Mouse (Mus musculus) stomach, postnatal 0 days (tissue): ENCODE results near the gene Krt87. TPM values are rescaled to one million over a fixed set of nuclear protein-coding genes. Genes with fewer than 3 reads are reported as not detected.
A peak's percentile ranks its signal among the peaks of the same experiment; 100 is the strongest.

Experiments
- ATAC-seq: fragments of 200-750 bp; cut with Nextera tagmentation; 2 replicates; pipeline ENCODE4 v1.8.0; 2017; ENCODE audit not compliant: low FRiP score, low TSS enrichment
- DNase-seq: peaks from one replicate; pipeline ENCODE4 v3.0.0-alpha.2; 2016; ENCODE audit warnings: low spot score
- H3K27ac ChIP-seq: fragments of 300-500 bp; sonication (generic); replicated peaks from 2 replicates; pipeline ENCODE4 v1.5.1; 2014; ENCODE audit warnings: mild to moderate bottlenecking, control low read depth
- H3K27me3 ChIP-seq: fragments of 300-500 bp; sonication (generic); 2 replicates; pipeline ENCODE4 v1.6.1; 2014; ENCODE audit warnings: low read length; ENCODE audit not compliant: control insufficient read depth, insufficient read depth
- H3K36me3 ChIP-seq: fragments of 300-500 bp; sonication (generic); 2 replicates; pipeline ENCODE4 v1.6.1; 2014; ENCODE audit warnings: low read length, mixed read lengths; ENCODE audit not compliant: control insufficient read depth, insufficient read depth
- H3K4me1 ChIP-seq: fragments of 300-500 bp; sonication (generic); replicated peaks from 2 replicates; pipeline ENCODE4 v1.6.1; 2014; ENCODE audit warnings: antibody characterized with exemption; ENCODE audit not compliant: control insufficient read depth, insufficient read depth
- H3K4me2 ChIP-seq: fragments of 300-500 bp; sonication (generic); replicated peaks from 2 replicates; pipeline ENCODE4 v1.6.1; 2014; ENCODE audit warnings: low read depth, mild to moderate bottlenecking, control low read depth, moderate library complexity
- H3K4me3 ChIP-seq: fragments of 300-500 bp; sonication (generic); 2 replicates; pipeline ENCODE4 v1.5.1; 2014; ENCODE audit warnings: low read depth, low read length, control low read depth
- H3K9ac ChIP-seq: fragments of 300-500 bp; sonication (generic); 2 replicates; pipeline ENCODE4 v1.6.1; 2014; ENCODE audit warnings: mild to moderate bottlenecking, low read length, control low read depth, mixed read lengths
- H3K9me3 ChIP-seq: fragments of 300-500 bp; sonication (generic); 2 replicates; pipeline ENCODE4 v1.6.1; 2016; ENCODE audit warnings: low read length; ENCODE audit not compliant: control insufficient read depth
- CTCF ChIP-seq: IDR thresholded peaks from 2 replicates; pipeline ENCODE4 v1.5.1; 2016; ENCODE audit warnings: antibody characterized with exemption, low read depth, mild to moderate bottlenecking, moderate library complexity
- EP300 ChIP-seq: optimal IDR thresholded peaks from 2 replicates; pipeline ENCODE3; 2016; ENCODE audit warnings: antibody characterized with exemption
- WGBS: fragments of 180-500 bp; shearing (Covaris S2); extraction: QIAGEN DNeasy Blood & Tissue Kit; methylation state at CpG from one replicate; pipeline ENCODE4 v1.1.7; 2014; 5-methylcytosine and 5-hydroxymethylcytosine counted together
- polyA plus RNA-seq: library from polyadenylated mRNA; unstranded; fragments of >200 nt; fragmentation: Nextera tagmentation; extraction: Ambion mirVana; gene quantifications from 2 replicates; pipeline ENCODE4 v1.2.1, GENCODE M21; 2015

The Krt87 gene
- polyA plus RNA-seq, 1 experiment from 2014 or later, result 0.24 TPM

GRCm38 (mm10) chr15:101385064-101385463, 53.5 kb downstream of the Krt87 start:
- no peaks in the 10 kb centered on the region for H3K27me3 ChIP-seq
- peaks cover 3% of the 10 kb centered on the region; the same call in 1 of the 2 replicates for H3K4me1 ChIP-seq
- no peak overlapping the region for H3K27ac ChIP-seq
- H3K4me3 ChIP-seq, result no peak overlapping the region
- DNase-seq (no peak), ATAC-seq (no peak)
- H3K4me2 ChIP-seq, result no peak overlapping the region
- 59% methylated on average over 6 of the region's 6 CpGs for WGBS
- no peak overlapping the region for H3K9ac ChIP-seq
- H3K36me3 ChIP-seq, result no peaks in the 10 kb centered on the region
- H3K9me3 ChIP-seq, result no peaks in the 10 kb centered on the region
- no peak for TF ChIP-seq EP300
- no peak for TF ChIP-seq CTCF

DNA sequence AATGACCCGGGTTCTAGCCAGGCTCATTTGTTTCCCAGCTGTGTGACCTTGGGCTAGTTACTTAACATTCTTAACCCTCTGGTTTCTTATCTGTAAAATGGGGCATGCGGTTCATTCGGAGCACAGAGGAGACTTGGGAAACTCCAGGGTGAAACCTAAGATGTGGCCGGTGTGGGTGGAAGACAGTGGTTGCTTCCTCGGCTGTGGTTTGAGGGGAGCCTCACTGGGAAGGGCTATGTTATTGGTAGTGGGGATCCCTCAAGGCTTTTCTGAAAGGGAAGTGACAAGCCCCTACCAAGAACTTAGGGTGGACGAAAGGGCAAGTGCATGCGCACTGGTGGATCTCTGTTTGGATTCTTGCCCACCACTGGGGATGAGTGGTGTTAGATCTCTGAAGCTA, 54.0 kb downstream of the Krt87 start:
- Histone ChIP-seq H3K36me3 (no peaks in the 10 kb centered on the region), H3K9me3 (no peaks in the 10 kb centered on the region), H3K4me3 (no peak overlapping the region), H3K4me2 (no peak overlapping the region), H3K4me1 (peaks cover 3% of the 10 kb centered on the region; the same call in 1 of the 2 replicates), H3K9ac (no peak overlapping the region), H3K27me3 (no peaks in the 10 kb centered on the region), H3K27ac (no peak overlapping the region)
- no peak for TF ChIP-seq CTCF
- no peak for TF ChIP-seq EP300
- ATAC-seq (no peak), DNase-seq (no peak)
- WGBS, result 73% methylated on average over 7 of the region's 7 CpGs

DNA sequence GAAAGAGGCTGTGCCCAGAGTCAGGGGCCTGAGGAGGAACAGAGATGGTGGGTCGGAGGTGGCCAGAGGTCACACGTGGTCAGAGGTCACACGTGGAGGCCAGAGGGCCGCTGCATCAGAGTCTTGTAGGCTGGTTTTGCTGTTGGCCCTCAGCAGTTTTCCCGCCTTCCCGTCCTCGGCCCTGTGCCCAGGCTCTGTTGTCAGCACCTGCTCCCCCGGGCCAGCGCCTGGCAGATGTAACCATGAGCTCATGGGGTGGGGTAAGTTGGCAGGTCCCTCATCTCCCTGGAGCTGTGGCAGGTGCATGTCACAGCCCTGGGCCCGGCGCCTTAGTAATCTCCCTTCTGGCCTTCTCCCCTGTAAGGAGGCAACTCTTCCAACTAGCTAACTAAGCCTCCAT, 55.8 kb downstream of the Krt87 start:
- ATAC-seq, result no peak
- H3K27me3 ChIP-seq, result no peaks in the 10 kb centered on the region
- no peak overlapping the region for H3K9ac ChIP-seq
- H3K4me2 ChIP-seq, result no peak overlapping the region
- H3K4me1 ChIP-seq, result peaks cover 3% of the 10 kb centered on the region; the same call in 1 of the 2 replicates
- H3K4me3 ChIP-seq, result no peak overlapping the region
- no peak for TF ChIP-seq EP300
- TF ChIP-seq CTCF, result no peak
- no peak overlapping the region for H3K27ac ChIP-seq
- H3K36me3 ChIP-seq, result no peaks in the 10 kb centered on the region
- no peaks in the 10 kb centered on the region for H3K9me3 ChIP-seq
- 75% methylated on average over 11 of the region's 11 CpGs for WGBS
- DNase-seq, result no peak

- peak; percentile 48; the same call in 1 of the 2 replicates for ATAC-seq
- Histone ChIP-seq H3K27me3 (no peaks in the 10 kb centered on the region), H3K4me2 (0 out of 2 replicates have a peak overlapping the region, but pooled peaks have one; percentile 1), H3K9ac (no peak overlapping the region), H3K4me1 (peaks cover 3% of the 10 kb centered on the region; the same call in 1 of the 2 replicates), H3K36me3 (no peaks in the 10 kb centered on the region), H3K4me3 (no peak overlapping the region), H3K9me3 (no peaks in the 10 kb centered on the region), H3K27ac (no peak overlapping the region)
- WGBS, result 26% methylated on average over 9 of the region's 9 CpGs
- TF ChIP-seq CTCF, result no peak
- no peak for TF ChIP-seq EP300
- peak; percentile 44 for DNase-seq
These were observed 56.8 kb downstream of the Krt87 start for GRCm38 (mm10) chr15:101381758-101382157.

Other genes with a start within 250 kb of the Krt87 start
- 2.0 TPM in 2 replicates for gene Grasp, start 214.6 kb downstream of the Krt87 start, polyA plus RNA-seq
- gene Nr4a1, start 184.5 kb downstream of the Krt87 start, polyA plus RNA-seq, result 9.4 and 17.1 TPM in 2 replicates
- 49.3 and 50.4 TPM in 2 replicates for gene Atg101, start 154.5 kb downstream of the Krt87 start, polyA plus RNA-seq
- 2.4 TPM in 2 replicates for gene 6030408B16Rik, start 145.6 kb downstream of the Krt87 start, polyA plus RNA-seq
- 63.0 and 75.8 TPM in 2 replicates for gene Krt80, start 68.6 kb downstream of the Krt87 start, polyA plus RNA-seq
- gene Krt7, start 27.8 kb downstream of the Krt87 start, polyA plus RNA-seq, result 191 and 207 TPM in 2 replicates
- gene Krt88, start 8.9 kb upstream of the Krt87 start, polyA plus RNA-seq, result 0.15 TPM in 1 of 2 replicates, not detected in the other
- not detected in 2 replicates for gene Krt81, start 24.9 kb upstream of the Krt87 start, polyA plus RNA-seq
- gene Krt86, start 34.7 kb upstream of the Krt87 start, polyA plus RNA-seq, result 0.05 TPM in 1 of 2 replicates, not detected in the other
- gene Krt83, start 52.7 kb upstream of the Krt87 start, polyA plus RNA-seq, result 0.16 TPM in 1 of 2 replicates, not detected in the other
- gene Gm49425, start 78.5 kb upstream of the Krt87 start, polyA plus RNA-seq, result not detected in 2 replicates
- gene Krt84, start 94.0 kb upstream of the Krt87 start, polyA plus RNA-seq, result 0.10 and 0.15 TPM in 2 replicates
- gene Krt82, start 111.9 kb upstream of the Krt87 start, polyA plus RNA-seq, result 0.06 TPM in 1 of 2 replicates, not detected in the other
- gene Krt90, start 124.1 kb upstream of the Krt87 start, polyA plus RNA-seq, result 0.18 and 0.21 TPM in 2 replicates
- 0.57 and 0.94 TPM in 2 replicates for gene Krt75, start 135.1 kb upstream of the Krt87 start, polyA plus RNA-seq
- gene Gm5414, start 189.4 kb upstream of the Krt87 start, polyA plus RNA-seq, result not detected in 2 replicates
- 0.10 TPM in 1 of 2 replicates, not detected in the other for gene Gm5478, start 208.6 kb upstream of the Krt87 start, polyA plus RNA-seq
- gene Krt6b, start 241.5 kb upstream of the Krt87 start, polyA plus RNA-seq, result 3.3 and 4.7 TPM in 2 replicates